Mouse (Mus musculus) hindbrain, embryonic 13.5 days (tissue): ENCODE measurements at regions not wholly inside any gene's neighbourhood (a gene's known extent, or its start where the extent isn't known, plus 50 kb on each side); places are given as distances from the start of the nearest gene placed in this dataset.

Experiments used
- ATAC-seq: fragments of 200-750 bp; cut with Nextera tagmentation; 2 replicates; pipeline ENCODE4 v1.8.0; 2017; ENCODE audit warnings: moderate TSS enrichment; ENCODE audit not compliant: low FRiP score
- H3K27ac ChIP-seq: fragments of 300-500 bp; sonication (generic); 2 replicates; pipeline ENCODE4 v1.5.1; 2015; ENCODE audit warnings: inconsistent platforms, mild to moderate bottlenecking, moderate library complexity
- H3K27me3 ChIP-seq: fragments of 300-500 bp; sonication (generic); 2 replicates; pipeline ENCODE4 v1.6.1; 2015; ENCODE audit warnings: mild to moderate bottlenecking, inconsistent platforms
- H3K36me3 ChIP-seq: fragments of 300-500 bp; sonication (generic); 2 replicates; pipeline ENCODE4 v1.6.1; 2015; ENCODE audit warnings: mild to moderate bottlenecking, inconsistent platforms
- H3K4me1 ChIP-seq: fragments of 300-500 bp; sonication (generic); replicated peaks from 2 replicates; pipeline ENCODE4 v1.6.1; 2015; ENCODE audit warnings: inconsistent platforms
- H3K4me2 ChIP-seq: fragments of 300-500 bp; sonication (generic); 2 replicates; pipeline ENCODE4 v1.6.1; 2015; ENCODE audit warnings: inconsistent platforms, mild to moderate bottlenecking, moderate library complexity
- H3K4me3 ChIP-seq: fragments of 300-500 bp; sonication (generic); 2 replicates; pipeline ENCODE4 v1.5.1; 2015; ENCODE audit warnings: mild to moderate bottlenecking, inconsistent platforms
- H3K9ac ChIP-seq: fragments of 300-500 bp; sonication (generic); 2 replicates; pipeline ENCODE4 v1.6.1; 2015; ENCODE audit warnings: mild to moderate bottlenecking, inconsistent platforms
- H3K9me3 ChIP-seq: fragments of 300-500 bp; sonication (generic); 2 replicates; pipeline ENCODE4 v1.6.1; 2016; ENCODE audit warnings: inconsistent platforms
- WGBS: fragments of 180-500 bp; shearing (Covaris S2); methylation state at CpG from one replicate; pipeline ENCODE4 v1.1.7; 2015; 5-methylcytosine and 5-hydroxymethylcytosine counted together

- no peak overlapping the region for H3K4me2 ChIP-seq
- 90% methylated on average over 4 of the region's 4 CpGs for WGBS
- no peaks in the 10 kb centered on the region for H3K36me3 ChIP-seq
- H3K9ac ChIP-seq: no peak overlapping the region
- no peak for ATAC-seq
- H3K27ac ChIP-seq: no peak overlapping the region
- H3K4me3 ChIP-seq: no peak overlapping the region
- 0 out of 2 replicates have a peak, but pooled peaks cover 2% of the 10 kb centered on the region for H3K4me1 ChIP-seq
- H3K9me3 ChIP-seq: no peaks in the 10 kb centered on the region
- H3K27me3 ChIP-seq: 0 out of 2 replicates have a peak, but pooled peaks cover 8% of the 10 kb centered on the region
Observed at GRCm38 (mm10) chr13:52061881-52062280, 215.4 kb downstream of the Gadd45g start.

DNA sequence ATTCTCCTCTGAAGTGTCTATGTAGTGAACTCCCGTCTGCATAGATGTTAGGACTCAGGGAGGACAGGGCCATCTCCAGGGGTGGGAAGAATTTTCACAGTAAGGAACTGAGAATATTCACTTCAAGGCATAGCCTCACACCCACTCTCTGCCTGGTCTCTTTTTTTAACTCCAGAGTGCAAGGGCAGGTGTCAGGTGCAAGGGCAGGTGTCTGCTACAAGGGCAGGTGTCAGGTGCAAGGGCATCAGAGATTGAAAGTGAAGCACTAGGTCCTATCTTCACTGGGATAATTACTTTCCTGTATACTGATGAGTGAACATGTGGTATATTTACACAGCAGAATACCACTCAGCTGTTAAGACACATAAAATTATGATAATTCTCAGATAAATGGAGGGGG is 216.1 kb downstream of the Gadd45g start:
- no peaks in the 10 kb centered on the region for H3K36me3 ChIP-seq
- H3K27me3 ChIP-seq: 0 out of 2 replicates have a peak, but pooled peaks cover 8% of the 10 kb centered on the region
- no peak overlapping the region for H3K4me2 ChIP-seq
- no peaks in the 10 kb centered on the region for H3K9me3 ChIP-seq
- no peak for ATAC-seq
- 86% methylated on average over 1 of the region's 1 CpGs for WGBS
- H3K9ac ChIP-seq: no peak overlapping the region
- H3K27ac ChIP-seq: no peak overlapping the region
- H3K4me3 ChIP-seq: no peak overlapping the region
- 0 out of 2 replicates have a peak, but pooled peaks cover 4% of the 10 kb centered on the region for H3K4me1 ChIP-seq

- Histone ChIP-seq H3K4me3 (no peak overlapping the region), H3K9ac (no peak overlapping the region), H3K9me3 (no peaks in the 10 kb centered on the region), H3K4me2 (no peak overlapping the region), H3K4me1 (0 out of 2 replicates have a peak, but pooled peaks cover 4% of the 10 kb centered on the region), H3K27ac (no peak overlapping the region), H3K27me3 (0 out of 2 replicates have a peak, but pooled peaks cover 7% of the 10 kb centered on the region), H3K36me3 (no peaks in the 10 kb centered on the region)
- WGBS: 89% methylated on average over 5 of the region's 5 CpGs
- ATAC-seq: no peak
Observed at GRCm38 (mm10) chr13:52065274-52065673, 218.8 kb downstream of the Gadd45g start.

- Histone ChIP-seq H3K4me2 (no peak overlapping the region), H3K4me3 (no peak overlapping the region), H3K9ac (no peak overlapping the region), H3K4me1 (0 out of 2 replicates have a peak, but pooled peaks cover 4% of the 10 kb centered on the region), H3K9me3 (no peaks in the 10 kb centered on the region), H3K36me3 (no peaks in the 10 kb centered on the region), H3K27ac (no peak overlapping the region), H3K27me3 (0 out of 2 replicates have a peak, but pooled peaks cover 7% of the 10 kb centered on the region)
- WGBS: 88% methylated on average over 6 of the region's 6 CpGs
- ATAC-seq: no peak
Observed at GRCm38 (mm10) chr13:52065720-52066119, 219.2 kb downstream of the Gadd45g start.

DNA sequence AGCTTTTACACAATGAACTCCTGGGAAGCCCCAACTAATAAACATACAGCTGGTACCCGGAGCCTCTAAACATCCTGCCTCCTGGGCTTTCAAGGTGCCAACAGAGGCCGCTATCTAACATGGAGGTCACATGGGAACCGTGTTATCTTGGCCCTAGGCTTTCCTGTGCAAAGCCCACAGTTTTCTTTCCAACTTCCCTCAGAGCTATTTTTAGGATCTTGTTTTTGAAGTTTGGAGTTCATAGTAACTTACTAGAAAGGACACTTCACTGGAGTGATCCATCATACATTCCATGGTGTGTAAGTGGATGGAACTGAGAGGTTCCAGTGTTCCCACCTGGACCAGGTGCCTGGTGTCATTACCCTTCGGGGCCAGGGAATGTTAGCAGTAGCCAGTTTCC is 220.6 kb downstream of the Gadd45g start:
- 0 out of 2 replicates have a peak, but pooled peaks cover 4% of the 10 kb centered on the region for H3K4me1 ChIP-seq
- no peak overlapping the region for H3K4me2 ChIP-seq
- H3K9ac ChIP-seq: no peak overlapping the region
- H3K36me3 ChIP-seq: no peaks in the 10 kb centered on the region
- H3K27me3 ChIP-seq: 0 out of 2 replicates have a peak, but pooled peaks cover 7% of the 10 kb centered on the region
- H3K27ac ChIP-seq: no peak overlapping the region
- WGBS: 66% methylated on average over 4 of the region's 4 CpGs
- H3K4me3 ChIP-seq: no peak overlapping the region
- ATAC-seq: no peak
- H3K9me3 ChIP-seq: no peaks in the 10 kb centered on the region

GRCm38 (mm10) chr13:52068886-52069439 is 222.5 kb downstream of the Gadd45g start:
- no peaks in the 10 kb centered on the region for H3K36me3 ChIP-seq
- 74% methylated on average over 6 of the region's 6 CpGs for WGBS

GRCm38 (mm10) chr13:52069714-52070113 is 223.2 kb downstream of the Gadd45g start:
- 65% methylated on average over 3 of the region's 3 CpGs for WGBS
- Histone ChIP-seq H3K9me3 (no peaks in the 10 kb centered on the region), H3K4me2 (no peak overlapping the region), H3K27ac (no peak overlapping the region), H3K4me3 (no peak overlapping the region), H3K36me3 (no peaks in the 10 kb centered on the region), H3K27me3 (0 out of 2 replicates have a peak, but pooled peaks cover 3% of the 10 kb centered on the region), H3K9ac (no peak overlapping the region), H3K4me1 (0 out of 2 replicates have a peak, but pooled peaks cover 4% of the 10 kb centered on the region)
- no peak for ATAC-seq

More at GRCm38 (mm10) chr13:52068886-52069439, 222.5 kb downstream of the Gadd45g start:
- ATAC-seq: no peak
- no peak overlapping the region for H3K9ac ChIP-seq
- H3K4me3 ChIP-seq: no peak overlapping the region
- no peak overlapping the region for H3K4me2 ChIP-seq
- 0 out of 2 replicates have a peak, but pooled peaks cover 4% of the 10 kb centered on the region for H3K4me1 ChIP-seq
- H3K27ac ChIP-seq: no peak overlapping the region
- H3K27me3 ChIP-seq: 0 out of 2 replicates have a peak, but pooled peaks cover 7% of the 10 kb centered on the region
- H3K9me3 ChIP-seq: no peaks in the 10 kb centered on the region

- Histone ChIP-seq H3K27me3 (0 out of 2 replicates have a peak, but pooled peaks cover 3% of the 10 kb centered on the region), H3K4me3 (no peak overlapping the region), H3K27ac (no peak overlapping the region), H3K36me3 (no peaks in the 10 kb centered on the region), H3K4me1 (0 out of 2 replicates have a peak, but pooled peaks cover 4% of the 10 kb centered on the region), H3K9ac (no peak overlapping the region), H3K9me3 (no peaks in the 10 kb centered on the region), H3K4me2 (no peak overlapping the region)
- ATAC-seq: no peak
- WGBS: 91% methylated on average over 19 of the region's 19 CpGs
Observed at GRCm38 (mm10) chr13:52070731-52071663, 224.5 kb downstream of the Gadd45g start.

DNA sequence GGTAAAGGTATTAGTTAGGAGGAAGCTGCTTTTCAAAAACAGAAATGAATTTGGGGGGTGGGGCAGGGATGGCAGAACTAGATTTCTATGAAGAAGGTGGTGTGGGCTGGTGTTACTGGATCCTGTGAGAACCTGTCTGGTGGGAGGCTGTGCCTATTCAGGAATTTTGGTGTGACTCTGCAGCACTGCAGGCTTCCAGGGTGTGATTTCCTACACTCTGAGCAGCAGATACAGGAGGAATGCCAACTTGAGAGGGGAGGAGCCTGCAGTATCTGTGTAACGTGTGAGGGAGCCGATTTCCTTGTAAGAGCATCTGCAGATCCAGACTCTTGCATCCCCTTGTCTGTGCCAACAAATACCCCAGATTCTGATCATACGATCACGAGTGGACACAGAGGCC is 231.1 kb downstream of the Gadd45g start:
- H3K36me3 ChIP-seq: no peaks in the 10 kb centered on the region
- ATAC-seq: no peak
- 0 out of 2 replicates have a peak, but pooled peaks cover 3% of the 10 kb centered on the region for H3K27me3 ChIP-seq
- H3K4me2 ChIP-seq: no peak overlapping the region
- 84% methylated on average over 4 of the region's 4 CpGs for WGBS
- no peak overlapping the region for H3K4me3 ChIP-seq
- H3K4me1 ChIP-seq: no peaks in the 10 kb centered on the region; the same call in 1 of the 2 replicates
- H3K9me3 ChIP-seq: no peaks in the 10 kb centered on the region
- no peak overlapping the region for H3K27ac ChIP-seq
- no peak overlapping the region for H3K9ac ChIP-seq

DNA sequence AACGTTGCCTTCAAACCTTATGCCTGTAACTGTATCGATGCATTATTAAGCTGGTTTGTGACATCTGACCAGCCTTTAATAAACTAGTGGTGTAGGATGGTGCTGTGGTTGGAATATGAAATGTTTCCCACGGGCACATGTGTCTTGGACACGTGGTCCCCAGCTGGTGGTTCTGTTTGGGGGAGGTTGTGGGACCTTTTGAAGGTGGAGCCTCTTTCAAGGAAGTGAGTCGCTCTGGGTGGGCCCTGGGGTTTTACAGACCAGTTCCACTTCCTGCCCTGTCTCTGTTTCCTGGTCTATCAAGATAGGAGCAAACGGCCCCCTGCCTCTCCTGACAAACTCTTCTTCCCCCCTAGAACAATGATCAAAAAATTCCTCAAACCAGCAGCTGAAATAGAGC is 232.1 kb downstream of the Gadd45g start:
- 0 out of 2 replicates have a peak, but pooled peaks cover 3% of the 10 kb centered on the region for H3K27me3 ChIP-seq
- no peak for ATAC-seq
- H3K4me3 ChIP-seq: no peak overlapping the region
- no peaks in the 10 kb centered on the region for H3K9me3 ChIP-seq
- peaks cover 3% of the 10 kb centered on the region for H3K4me1 ChIP-seq
- 86% methylated on average over 6 of the region's 6 CpGs for WGBS
- no peak overlapping the region for H3K27ac ChIP-seq
- H3K36me3 ChIP-seq: no peaks in the 10 kb centered on the region
- no peak overlapping the region for H3K4me2 ChIP-seq
- no peak overlapping the region for H3K9ac ChIP-seq

DNA sequence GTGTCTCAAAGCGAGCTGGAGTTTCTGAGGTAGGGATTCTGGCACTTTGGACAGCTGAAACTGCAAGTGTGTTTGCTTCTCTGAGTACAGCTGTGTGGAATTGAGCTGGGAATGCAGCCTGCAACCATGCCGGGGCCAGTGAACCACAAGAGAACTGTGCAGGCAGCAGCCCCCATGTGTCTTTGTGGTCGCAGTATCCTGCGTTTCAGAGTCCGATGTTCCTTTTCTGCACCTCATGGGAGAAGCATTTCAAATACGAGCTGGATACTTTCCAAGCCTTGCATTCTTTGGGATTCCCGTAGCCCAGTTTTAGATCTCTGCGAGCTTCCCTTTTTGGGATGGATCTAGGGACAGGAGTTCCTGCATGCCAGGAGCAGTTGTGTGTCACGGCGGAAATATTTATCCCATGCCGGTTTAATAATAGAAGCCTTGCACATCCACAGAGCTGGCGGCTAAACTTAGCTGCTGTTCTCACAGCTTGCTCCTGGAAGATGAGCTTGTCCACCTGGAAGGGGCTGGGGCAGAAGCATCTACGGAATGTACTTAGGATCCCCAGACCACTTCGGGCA is 233.3 kb downstream of the Gadd45g start:
- H3K27me3 ChIP-seq: 0 out of 2 replicates have a peak, but pooled peaks cover 3% of the 10 kb centered on the region
- H3K9me3 ChIP-seq: no peaks in the 10 kb centered on the region
- no peak for ATAC-seq
- no peak overlapping the region for H3K4me3 ChIP-seq
- no peak overlapping the region for H3K4me2 ChIP-seq
- H3K9ac ChIP-seq: no peak overlapping the region
- no peaks in the 10 kb centered on the region for H3K36me3 ChIP-seq
- H3K27ac ChIP-seq: no peak overlapping the region
- 67% methylated on average over 14 of the region's 14 CpGs for WGBS
- H3K4me1 ChIP-seq: peaks cover 6% of the 10 kb centered on the region
